Mouse (Mus musculus) retina, embryonic 14.5 days (tissue): ENCODE results near the gene Tomm34.
A peak's percentile ranks its signal among the peaks of the same experiment; 100 is the strongest.
"Not testable (repeated sequence)": the region's sequence is repeated elsewhere in the genome, so short reads cannot be mapped to it uniquely, and the experiment has no call there.

ENCODE experiments used
- DNase-seq: peaks from one replicate; pipeline ENCODE4 v3.0.0-alpha.2; 2015; ENCODE audit warnings: low spot score

The Tomm34 gene

DNA sequence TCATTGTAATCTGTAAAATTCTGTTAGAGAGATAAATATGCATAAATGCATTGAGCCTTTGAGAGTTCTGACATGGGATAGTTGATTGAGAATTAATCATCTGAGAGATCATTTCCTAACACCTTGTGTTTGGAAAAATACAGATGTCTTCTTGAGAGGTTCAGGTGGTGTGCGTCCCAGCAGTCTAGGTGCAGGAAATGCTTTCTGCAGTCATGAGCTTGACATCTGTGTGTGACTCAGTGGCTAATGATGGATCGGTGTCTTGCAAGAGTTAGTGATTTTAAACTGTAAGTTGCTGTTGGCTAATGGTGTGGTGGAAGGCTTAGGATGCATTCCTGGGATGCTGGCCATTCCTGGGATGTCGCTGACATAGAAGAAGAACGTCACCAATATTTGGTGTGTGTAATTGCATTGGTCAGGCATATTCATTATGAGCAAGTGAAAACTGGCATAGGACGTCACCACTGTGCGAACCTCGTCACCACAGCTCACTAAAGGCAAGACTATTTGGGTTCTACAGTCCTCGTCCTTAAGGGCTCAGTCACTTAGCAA, 6.0 kb upstream of the Tomm34 start:
- no peak for DNase-seq

DNA sequence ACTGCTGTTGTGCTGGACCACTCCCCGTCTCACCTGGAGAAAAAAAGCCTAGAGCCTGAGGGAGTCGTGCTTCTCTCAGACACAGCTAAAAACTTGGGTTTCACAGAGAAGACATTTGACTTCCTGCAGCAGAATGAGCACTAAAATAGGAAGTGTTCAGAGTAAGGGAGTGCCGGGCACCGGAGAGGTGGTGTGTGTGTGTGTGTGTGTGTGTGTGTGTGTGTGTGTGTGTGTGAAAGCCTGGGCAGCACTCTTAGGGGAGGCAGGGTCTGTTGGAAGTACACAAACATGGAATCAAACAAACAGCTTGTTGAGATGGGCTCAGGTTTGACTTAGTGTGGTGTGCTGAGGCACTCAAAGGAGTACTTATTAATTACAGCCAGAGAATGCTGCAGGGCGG, 4.1 kb upstream of the Tomm34 start:
- DNase-seq, result no peak

DNA sequence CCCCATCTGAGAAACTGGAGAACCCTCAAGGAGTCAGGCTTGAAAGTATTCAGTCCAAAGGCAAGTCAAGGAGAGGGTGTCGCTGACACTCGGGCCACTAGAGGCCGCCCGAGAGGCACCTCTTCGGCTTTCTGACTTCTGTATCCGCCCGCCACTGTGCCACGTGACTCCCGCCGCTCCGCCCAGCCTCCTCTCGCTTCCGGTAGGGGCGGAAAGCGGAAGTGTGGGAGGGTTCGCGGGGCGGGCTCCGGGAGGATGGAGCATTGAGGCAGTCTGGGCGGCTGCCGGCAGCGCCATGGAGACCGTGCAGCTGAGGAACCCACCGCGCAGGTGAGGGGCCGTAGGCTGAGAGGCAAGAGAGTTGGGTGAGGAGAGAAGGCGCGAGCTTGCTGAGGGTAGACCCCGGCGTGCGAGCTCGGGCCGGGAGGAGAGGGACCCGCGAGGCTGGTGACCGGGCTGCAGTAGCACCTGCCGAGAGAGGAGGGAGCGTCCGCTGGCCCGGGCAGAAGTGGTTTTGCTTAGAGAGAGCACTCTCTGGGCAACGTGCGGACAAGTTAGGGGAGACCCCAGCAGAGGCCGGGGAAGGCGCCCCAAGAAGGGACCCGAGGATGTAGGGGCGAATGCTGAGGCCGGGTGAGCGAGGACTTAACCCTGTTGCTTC, 3.1 kb upstream of the Tomm34 start:
- peak; percentile 98 for DNase-seq

DNA sequence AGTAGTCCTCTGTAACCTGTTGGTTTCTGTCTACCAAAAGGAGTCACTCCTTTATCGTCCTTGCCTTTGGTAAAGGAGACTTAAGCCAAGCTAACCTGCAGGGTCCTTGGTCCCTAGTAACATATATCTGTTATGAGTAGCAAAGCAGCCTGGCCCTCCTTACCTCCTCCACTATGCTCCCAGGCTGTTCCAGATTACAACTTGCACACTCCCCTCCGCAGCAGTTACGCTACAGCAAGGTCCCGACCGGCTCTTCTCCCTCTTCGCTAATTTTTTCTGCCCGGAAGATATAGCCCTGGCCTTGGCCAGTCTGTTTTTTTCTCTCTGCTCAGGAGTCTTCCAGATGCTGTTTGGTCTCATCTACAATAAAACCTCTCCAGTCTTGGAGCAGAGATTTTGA, 2.2 kb upstream of the Tomm34 start:
- DNase-seq, result no peak

DNA sequence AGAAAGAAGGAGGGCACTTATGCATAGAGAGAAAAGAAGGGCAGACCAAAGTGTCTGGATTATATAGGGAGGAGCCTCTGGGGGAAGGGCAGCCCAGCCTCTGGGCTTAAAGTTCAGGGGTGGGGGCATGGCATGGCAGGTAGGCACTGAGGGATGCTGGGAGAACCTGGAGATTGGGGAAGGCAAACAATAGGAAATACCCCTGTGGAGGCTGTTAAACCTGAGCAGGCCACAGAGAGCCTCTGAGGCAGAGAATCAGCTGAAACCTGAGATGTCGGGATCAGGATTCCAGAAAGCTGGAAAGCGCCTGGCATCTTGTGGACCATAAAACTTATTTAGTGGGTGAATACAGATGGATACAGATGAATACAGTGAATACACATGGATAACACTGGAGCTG, 1.1 kb upstream of the Tomm34 start:
- DNase-seq, result no peak

DNA sequence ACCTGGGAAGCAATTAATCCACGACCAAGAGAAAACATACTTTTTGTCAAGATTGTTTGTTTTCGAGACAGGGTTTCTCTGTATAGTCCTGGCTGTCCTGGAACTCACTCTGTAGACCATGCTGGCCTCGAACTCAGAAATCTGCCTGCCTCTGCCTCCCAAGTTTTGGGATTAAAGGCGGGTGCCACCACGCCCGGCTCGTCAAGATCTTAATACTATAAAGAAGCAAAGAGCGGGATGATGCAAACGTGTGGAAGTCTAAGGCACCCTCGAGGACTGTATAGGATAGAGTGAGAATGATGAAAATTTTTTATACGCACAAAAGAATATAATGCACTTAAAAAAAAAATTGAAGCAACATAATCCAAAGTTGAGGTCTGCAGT, 460 bp upstream of the Tomm34 start:
- not testable (repeated sequence) for DNase-seq

DNA sequence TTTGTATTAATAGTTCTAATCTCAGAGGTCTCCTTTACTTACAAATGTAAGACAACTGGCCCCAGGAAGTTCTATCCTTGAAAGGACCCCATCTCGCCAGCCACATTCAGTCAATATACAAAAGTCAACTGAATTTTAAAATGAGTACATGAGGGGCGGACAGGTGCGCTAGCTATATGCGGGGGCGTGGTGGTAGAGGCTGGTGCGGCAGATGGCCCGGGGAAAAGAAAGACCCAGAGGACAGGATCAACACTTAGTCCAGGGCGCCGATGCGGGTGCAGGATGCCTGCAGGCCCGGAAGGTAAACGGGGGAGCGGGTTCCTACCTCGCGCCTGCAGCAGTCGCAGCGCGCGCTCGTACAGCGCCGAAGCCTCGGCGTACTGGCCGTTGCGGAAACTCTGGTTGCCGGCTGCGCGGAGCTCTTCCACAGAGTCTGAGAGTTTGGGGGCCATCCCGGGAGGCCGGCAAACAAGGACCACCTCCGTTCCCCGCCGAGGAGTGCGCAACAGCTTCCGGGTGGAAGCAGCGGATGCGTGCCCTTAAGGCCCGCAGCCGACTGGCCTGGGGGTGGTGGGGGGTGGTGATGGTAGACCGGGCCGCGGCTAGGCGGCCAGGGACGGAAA, 716 bp downstream of the Tomm34 start, which contains the start of gene Stk4:
Stk4 (plus strand) TSS at position 181 of the 623 bp plus-strand sequence.
- DNase-seq, result no peak

DNA sequence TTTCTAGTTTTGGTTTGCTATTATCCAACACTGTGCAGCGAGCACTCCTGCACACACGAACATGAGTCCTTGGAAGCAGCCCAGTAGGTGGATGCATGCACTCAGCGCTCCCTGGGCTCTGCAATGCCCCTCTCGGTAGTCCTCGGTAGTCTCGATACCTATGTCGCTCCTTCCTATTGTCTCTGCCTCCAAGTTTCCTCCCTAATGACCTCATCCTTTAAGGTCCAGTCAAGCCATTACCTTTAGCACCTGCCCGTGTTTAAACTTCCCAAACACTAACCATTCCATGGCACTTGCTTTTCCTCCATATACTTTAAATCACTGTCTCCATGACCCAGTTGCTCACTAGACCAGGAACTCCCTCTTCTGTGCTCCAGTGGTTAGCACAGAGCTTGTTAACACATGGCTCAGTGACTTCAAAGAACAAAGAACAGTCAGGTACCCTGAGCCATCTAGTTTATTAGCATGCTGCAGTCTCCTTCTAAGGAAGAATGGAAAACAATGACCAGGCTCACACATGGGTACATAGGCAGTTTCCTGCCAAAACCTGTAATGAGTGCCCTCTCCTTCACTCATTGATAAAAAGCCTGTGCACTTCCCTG, 11.2 kb downstream of the Tomm34 start:
- peak; percentile 64 for DNase-seq

DNA sequence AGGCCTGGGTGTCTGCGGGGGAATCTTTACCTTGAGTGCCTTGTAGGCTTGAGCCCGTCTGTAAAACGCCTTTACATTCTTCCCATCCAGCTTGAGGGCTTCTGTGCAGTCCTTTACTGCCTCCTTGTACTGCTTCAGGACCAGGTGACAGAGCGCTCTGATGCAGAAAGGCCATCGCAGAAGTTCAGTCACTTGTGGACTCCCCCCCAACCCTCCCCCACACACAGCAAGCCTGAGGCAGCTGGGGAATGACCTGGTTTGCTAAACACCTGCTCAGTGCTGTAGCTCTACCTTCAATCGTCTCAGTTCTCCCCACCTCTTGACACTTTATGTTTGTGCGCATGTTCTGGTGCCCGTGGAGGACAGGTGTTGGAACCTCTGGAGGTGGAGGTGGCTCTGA, 16.3 kb downstream of the Tomm34 start:
- no peak for DNase-seq

DNA sequence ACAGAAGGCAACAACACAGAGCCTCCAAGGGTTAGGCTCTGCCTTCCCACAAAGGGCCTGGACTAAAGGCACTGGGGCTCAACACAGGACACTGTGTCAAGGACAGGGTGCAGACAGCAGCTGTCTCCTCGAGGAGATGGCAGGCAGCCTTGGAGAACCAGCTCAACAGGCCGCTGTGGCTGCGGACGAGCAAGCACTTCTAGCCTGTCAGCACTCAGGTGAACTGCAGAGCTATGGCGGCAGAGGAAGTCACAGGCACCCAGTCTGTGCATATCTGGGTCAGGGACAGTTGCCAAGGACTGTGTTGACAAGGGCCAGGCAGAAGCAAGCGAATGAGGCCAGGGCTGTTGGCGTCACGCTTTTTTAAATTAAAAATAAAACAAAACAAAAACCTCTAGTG, 17.2 kb downstream of the Tomm34 start:
- no peak for DNase-seq

DNA sequence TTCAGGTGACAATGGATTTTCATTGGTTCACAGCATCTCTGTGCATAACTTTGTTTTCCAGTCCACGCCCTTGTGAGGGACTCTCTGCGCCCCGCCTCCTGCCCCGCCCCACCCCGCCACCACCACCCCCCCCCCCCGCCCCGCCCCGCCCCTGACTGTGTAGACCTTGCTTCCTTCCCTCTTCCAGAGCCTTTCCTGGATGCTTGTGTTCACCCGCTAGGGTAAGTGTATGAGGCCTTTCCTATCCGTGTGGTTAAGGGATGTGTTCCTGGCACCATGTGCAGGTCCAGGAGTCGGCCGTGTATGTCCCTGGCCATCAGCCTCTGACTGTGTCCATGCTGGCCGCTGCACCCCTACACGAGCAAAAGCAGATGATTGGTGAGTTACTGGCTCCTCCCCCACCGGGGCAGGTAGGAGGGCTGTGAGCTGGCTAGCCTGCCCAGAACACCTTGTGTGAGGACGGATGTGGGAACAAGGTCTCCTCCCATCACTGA, 23.7 kb downstream of the Tomm34 start:
- DNase-seq, result peak; percentile 41

DNA sequence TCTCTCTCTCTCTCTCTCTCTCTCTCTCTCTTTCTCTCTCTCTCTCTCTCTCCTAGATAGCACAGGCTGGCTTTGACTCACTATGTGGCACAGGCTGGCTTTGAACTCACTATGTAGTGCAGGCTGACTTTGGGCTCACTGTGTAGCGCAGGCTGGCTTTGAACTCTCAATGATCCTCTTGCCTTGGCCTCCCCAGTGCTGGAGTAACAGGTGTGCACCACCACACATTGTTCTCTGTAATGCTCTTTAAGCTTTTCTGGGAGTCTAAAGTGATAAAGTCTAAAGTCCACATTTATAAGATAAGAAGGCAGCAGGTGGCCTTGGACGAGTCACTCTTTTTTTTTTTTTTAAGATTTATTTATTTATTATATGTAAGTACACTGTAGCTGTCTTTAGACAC, 29.4 kb downstream of the Tomm34 start:
- DNase-seq, result no peak

DNA sequence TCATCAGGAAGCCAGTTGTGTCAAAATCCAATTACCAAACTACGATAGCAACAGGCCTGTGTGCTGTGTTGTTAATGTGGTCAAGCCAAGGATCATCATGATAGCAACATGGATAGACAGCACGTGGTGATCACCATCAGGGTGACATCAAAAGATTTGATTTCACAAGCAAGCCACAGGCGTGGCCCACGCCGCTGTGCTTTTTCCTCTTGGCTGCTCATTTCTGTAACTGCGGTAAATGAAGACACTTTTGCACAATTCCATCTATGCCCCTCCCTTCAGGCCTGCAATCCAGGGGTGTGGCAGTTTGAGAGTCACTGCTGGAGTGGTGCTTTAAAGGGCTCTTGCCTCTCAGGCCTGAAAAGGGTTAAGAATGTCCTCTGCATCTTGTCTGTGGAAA, 30.0 kb downstream of the Tomm34 start:
- DNase-seq, result no peak

DNA sequence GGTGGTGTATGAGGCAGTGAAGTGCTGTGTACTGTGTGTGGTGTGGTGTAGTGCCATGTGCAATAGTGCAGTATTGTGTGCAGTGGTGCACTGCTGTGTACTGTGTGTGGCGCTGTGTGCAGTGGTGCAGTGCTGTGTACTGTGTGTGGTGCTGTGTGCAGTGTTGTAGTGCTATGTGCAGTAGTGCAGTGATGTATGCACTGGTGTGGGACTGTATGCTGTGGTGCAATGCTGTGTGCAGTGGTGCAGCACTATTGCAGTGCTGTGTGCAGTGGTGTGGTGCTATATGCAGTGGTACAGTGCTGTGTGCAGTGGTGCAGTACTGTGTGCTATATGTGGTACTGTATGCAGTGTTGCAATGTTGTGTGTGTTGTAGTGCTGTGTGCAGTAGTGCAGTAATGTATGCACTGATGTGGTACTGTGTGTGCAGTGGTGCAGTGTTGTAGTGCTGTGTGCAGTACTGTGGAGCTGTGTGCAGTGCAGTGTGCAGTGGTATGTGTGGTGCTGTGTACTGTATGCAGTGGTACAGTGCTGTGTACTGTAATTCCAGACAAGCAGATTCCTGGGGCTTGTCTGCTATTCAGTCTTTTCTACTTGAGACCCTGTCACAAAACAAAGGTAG, 32.5 kb downstream of the Tomm34 start:
- no peak for DNase-seq

DNA sequence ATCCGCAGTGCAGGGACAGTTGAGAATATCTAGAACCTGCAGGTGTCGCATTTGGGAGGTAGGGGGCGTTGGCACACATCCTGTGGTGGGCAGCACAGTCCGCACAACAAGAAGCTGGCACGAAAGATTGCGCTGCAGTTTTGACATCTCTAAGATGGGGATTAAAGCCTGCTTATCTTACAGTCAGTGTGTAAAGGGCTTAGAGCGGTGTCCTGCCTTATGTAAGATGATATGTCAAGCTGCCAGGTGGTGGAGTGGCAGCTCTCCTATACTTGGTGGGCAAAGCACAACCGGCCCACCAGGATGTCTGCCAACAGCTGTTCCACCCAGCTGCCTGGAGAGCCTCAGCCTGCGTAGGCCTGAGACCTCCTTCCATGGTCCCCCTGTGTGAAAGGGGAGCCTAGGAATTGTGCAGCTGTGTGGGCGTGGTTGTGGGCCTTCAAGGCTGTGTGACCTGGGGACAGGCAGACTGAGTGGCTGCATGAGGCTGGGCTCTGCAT, 34.4 kb downstream of the Tomm34 start:
- DNase-seq, result peak; percentile 32

DNA sequence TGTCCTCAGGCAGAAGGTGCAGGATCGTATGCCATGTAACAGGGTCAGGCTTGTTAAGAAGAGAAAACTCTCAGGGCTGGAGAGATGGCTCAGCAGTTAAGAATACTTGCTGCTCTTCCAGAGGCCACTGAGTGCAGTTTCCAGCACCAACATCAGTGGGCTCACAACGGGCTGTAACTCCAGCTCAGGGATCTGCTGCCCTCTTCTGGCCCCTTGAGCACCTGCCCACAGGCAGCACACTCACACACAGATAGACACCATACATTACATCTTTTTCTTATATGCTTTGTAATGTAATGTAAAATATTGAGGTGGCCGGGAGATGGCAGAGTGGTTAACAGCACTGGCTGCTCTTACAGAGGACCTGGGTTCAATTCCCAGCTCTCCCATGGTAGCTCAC, 38.0 kb downstream of the Tomm34 start:
- DNase-seq, result no peak

DNA sequence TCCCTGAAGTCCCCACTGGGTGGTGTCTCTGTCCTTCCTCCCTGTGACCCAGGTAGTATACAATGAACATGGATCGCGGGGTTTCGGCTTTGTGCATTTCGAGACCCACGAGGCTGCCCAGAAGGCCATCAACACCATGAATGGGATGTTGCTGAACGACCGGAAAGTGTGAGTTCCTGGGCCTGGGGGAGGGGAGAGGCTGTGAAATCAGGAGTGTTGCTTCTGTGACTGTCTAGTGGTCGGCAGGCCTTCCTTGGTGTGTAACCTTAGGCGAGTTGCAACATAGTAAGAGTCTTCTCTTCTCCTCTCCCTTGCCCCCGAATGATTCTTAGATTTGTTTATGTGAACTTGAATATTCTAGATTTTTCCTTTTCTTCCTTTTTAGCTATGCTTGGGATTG, 39.8 kb downstream of the Tomm34 start:
- DNase-seq, result no peak

DNA sequence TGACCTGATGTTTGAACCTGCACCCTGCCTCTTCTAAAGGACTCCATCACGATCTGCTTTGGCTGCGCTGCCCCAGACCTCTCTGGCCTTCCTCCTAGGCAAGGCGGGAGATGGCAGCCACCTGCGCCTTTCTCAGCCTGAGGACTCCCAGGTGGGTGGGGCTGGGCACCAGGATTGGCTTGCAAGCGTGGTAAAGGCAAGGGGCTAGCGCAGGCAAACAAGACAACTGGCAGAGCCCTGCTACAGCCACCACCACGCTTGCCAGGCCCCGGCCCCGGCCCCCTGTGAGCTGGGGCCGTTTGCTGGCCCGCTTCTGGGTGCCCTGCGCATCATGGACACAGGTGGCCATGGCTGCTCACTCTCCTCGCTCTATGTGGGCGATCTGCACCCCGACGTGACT, 45.8 kb downstream of the Tomm34 start, which contains the start of gene Pabpc1l:
Pabpc1l (plus strand) TSS at position 301 of the 400 bp plus-strand sequence.
- no peak for DNase-seq

DNA sequence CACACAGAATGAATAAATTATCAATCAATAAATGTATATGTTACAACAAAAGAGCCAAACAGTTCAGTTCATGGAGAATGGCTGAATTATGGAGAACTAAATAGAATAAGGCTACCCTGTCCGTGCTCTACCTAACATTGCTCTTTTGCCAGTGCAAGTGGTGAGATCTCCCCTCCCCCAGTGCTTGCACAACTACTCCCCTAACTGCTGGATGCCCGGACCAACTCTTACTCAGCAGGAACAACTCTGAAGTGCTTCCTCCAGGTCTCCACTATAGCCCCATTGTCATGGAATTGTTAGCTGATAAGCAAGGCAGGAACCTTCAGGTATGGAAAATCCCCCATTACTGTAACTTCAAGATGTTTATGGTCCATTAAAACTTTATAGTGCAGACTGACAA, 48.9 kb downstream of the Tomm34 start:
- DNase-seq, result no peak

DNA sequence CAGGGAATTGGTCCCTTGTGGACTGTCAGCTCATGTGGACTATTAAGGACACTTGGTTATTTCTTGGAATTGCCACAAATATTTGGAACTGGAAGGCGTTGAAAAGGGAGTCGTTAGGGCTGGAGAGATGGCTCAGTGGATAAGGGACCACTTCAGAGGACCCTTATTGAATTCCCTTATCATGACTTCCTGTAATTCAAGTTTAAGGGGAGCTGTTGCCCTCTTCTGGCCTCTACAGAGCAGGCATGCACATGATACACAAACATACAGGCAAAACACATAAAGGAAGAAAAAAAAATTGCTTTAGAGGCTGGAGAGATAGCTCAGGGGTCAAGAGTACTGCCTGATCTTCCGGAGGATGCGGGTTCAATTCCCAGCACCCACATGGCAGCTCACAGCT, 51.0 kb downstream of the Tomm34 start:
- DNase-seq, result no peak

DNA sequence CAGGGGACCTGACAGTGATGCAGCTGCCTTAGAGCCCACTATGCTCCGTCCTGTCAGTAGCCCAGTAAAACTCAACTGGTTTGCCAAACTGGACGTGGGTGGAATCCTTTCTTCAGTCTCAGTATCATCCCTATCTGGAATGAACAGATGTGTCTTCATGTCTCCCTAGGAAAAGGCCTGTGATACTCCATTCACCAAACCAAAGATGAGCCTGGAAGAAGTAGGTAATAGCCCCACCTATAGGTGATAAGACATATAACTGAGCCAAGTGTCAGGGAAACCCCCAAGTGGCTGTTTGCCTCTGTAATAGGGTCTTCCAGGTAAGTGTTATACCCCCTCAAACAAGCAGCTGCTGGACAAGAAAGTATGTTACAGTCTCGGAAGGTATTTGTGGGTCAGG, 52.1 kb downstream of the Tomm34 start:
- DNase-seq, result peak; percentile 15

DNA sequence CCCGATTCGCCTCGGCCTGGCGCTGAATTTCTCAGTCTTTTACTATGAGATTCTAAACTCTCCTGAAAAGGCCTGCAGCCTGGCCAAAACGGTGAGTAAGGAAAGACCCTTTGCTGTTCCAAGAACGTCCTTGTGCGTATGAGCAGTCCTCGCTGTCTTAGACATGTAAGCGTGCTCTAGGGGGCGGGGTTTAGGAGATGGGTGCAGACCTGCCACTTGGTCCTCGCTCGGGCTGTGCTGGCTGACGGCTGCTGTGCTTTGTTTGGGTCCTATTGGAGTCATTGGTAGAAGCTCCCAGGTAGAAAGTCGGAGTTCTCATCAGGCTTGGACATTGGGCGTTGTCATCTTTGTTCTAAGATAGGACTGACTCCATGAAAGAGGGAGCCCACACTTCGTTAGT, 55.7 kb downstream of the Tomm34 start:
- DNase-seq, result no peak

DNA sequence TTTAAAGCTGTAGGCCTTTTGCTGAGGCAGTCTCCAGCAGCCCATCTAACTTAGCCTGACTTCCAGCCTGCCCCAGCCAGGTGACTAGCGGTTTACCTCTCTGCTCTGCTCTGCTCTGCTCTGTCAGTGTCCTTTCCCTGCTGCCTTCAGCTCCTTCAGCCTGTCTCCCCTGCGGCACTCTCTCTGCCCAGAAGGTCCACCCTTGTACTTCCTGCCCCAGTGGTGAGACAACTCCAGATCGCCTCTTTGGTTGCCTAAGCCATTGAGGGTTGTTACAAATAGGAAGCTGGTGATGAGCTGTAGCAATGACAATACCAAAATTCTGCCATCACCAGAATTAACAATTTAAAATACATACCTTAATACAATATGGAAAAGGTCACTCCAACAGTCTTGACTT, 60.0 kb downstream of the Tomm34 start:
- no peak for DNase-seq
